Mouse (Mus musculus) liver, embryonic 15.5 days (tissue): ENCODE results near the gene Igfbp4. TPM values are rescaled to one million over a fixed set of nuclear protein-coding genes. Genes with fewer than 3 reads are reported as not detected.

ENCODE experiments used
- ATAC-seq: fragments of 200-750 bp; cut with Nextera tagmentation; 2 replicates; pipeline ENCODE4 v1.8.0; 2017; ENCODE audit warnings: moderate number of reproducible peaks, mild to moderate bottlenecking, moderate library complexity; ENCODE audit not compliant: insufficient read depth
- H3K27ac ChIP-seq: fragments of 300-500 bp; sonication (generic); replicated peaks from 2 replicates; pipeline ENCODE4 v1.5.1; 2015; ENCODE audit warnings: mild to moderate bottlenecking, inconsistent platforms
- H3K27me3 ChIP-seq: fragments of 300-500 bp; sonication (generic); 2 replicates; pipeline ENCODE4 v1.6.1; 2015; ENCODE audit warnings: mild to moderate bottlenecking, inconsistent platforms
- H3K36me3 ChIP-seq: fragments of 300-500 bp; sonication (generic); replicated peaks from 2 replicates; pipeline ENCODE4 v1.6.1; 2015; ENCODE audit warnings: moderate library complexity, mild to moderate bottlenecking, inconsistent platforms
- H3K4me1 ChIP-seq: fragments of 300-500 bp; sonication (generic); replicated peaks from 2 replicates; pipeline ENCODE4 v1.6.1; 2015; ENCODE audit warnings: inconsistent platforms
- H3K4me2 ChIP-seq: fragments of 300-500 bp; sonication (generic); 2 replicates; pipeline ENCODE4 v1.6.1; 2015; ENCODE audit warnings: moderate library complexity, mild to moderate bottlenecking, inconsistent platforms
- H3K4me3 ChIP-seq: fragments of 300-500 bp; sonication (generic); replicated peaks from 2 replicates; pipeline ENCODE4 v1.5.1; 2015; ENCODE audit warnings: mild to moderate bottlenecking, inconsistent platforms
- H3K9ac ChIP-seq: fragments of 300-500 bp; sonication (generic); 2 replicates; pipeline ENCODE4 v1.6.1; 2015; ENCODE audit warnings: moderate library complexity, mild to moderate bottlenecking, inconsistent platforms
- H3K9me3 ChIP-seq: fragments of 300-500 bp; sonication (generic); replicated peaks from 2 replicates; pipeline ENCODE4 v1.6.1; 2016; ENCODE audit warnings: inconsistent platforms
- WGBS: fragments of 180-500 bp; shearing (Covaris S2); methylation state at CpG from one replicate; pipeline ENCODE4 v1.1.7; 2015; ENCODE audit warnings: mixed read lengths; ENCODE audit not compliant: insufficient replicate concordance; 5-methylcytosine and 5-hydroxymethylcytosine counted together
- polyA plus RNA-seq: library from polyadenylated mRNA; unstranded; fragments of >200 nt; fragmentation: Nextera tagmentation; extraction: Ambion mirVana; gene quantifications from 2 replicates; pipeline ENCODE4 v1.2.1, GENCODE M21; 2015

The Igfbp4 gene
- polyA plus RNA-seq, 1 experiment from 2014 or later = 249 TPM

DNA sequence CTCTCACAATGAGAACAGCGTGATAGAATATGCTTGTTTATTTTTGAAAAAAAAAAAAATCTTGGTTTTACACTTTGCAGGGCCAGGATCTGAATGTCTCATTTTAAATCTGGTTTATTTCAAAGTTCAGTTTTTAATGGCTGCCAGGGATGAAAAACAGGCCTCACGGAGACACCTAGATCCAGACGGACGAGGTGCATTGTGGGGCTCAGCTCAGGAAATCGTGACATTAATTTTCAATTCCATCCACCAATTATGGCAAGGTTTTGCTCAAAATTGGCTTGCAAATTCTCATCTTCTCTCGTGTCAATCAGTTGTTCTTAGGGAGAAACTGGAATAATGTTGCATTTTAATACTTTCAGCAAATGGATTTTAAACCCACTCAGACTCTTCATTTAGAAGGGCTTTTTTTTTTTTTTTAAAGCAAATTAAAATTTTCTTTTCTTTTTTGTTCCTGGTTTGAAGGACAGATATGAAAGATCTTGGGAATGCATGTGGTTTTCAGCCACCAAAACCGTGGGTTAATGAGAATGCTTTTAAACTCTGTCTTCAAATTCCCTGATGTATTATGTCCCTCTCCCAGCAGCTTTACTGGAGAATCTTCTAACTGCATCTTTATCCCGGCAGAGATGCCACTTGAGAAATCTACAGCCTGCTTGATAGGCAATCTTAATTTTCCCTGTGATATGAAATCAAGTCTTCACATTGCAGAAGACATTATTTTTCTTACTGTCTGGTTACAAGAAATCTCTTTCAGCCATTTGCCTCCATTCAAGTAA is 56.1 kb downstream of the Igfbp4 start:
- H3K4me1 ChIP-seq = no peaks in the 10 kb centered on the region; the same call in 1 of the 2 replicates
- H3K4me3 ChIP-seq = no peak overlapping the region
- no peak overlapping the region for H3K27ac ChIP-seq
- ATAC-seq = no peak
- no peaks in the 10 kb centered on the region for H3K9me3 ChIP-seq
- H3K27me3 ChIP-seq = 0 out of 2 replicates have a peak, but pooled peaks cover 3% of the 10 kb centered on the region
- H3K36me3 ChIP-seq = no peaks in the 10 kb centered on the region
- 66% methylated on average over 8 of the region's 8 CpGs for WGBS
- no peak overlapping the region for H3K4me2 ChIP-seq
- no peak overlapping the region for H3K9ac ChIP-seq

DNA sequence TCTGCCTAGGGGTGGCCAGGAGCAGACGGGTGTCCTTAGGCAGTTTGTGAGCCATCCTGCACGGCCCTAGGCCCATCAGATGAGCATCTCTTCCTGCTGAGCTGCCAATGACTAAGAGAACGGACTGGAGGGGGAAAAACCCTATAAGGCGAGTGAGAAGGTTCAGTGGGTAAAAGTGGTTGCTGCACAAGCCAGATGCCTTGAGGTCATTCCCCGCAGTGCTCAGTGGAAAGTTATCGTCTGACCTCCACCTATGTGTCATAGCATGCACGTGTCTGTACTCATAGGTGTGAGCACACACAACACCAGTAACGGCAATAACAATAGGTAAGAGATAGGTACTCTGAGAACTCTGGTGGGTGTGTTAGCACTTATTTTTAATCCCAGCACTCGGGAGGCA is 57.9 kb downstream of the Igfbp4 start:
- no peak overlapping the region for H3K4me2 ChIP-seq
- H3K9ac ChIP-seq = no peak overlapping the region
- no peaks in the 10 kb centered on the region for H3K36me3 ChIP-seq
- H3K27me3 ChIP-seq = 0 out of 2 replicates have a peak, but pooled peaks cover 3% of the 10 kb centered on the region
- no peak overlapping the region for H3K27ac ChIP-seq
- no peaks in the 10 kb centered on the region for H3K9me3 ChIP-seq
- 55% methylated on average over 9 of the region's 9 CpGs for WGBS
- H3K4me3 ChIP-seq = no peak overlapping the region
- H3K4me1 ChIP-seq = no peaks in the 10 kb centered on the region; the same call in 1 of the 2 replicates
- ATAC-seq = no peak

DNA sequence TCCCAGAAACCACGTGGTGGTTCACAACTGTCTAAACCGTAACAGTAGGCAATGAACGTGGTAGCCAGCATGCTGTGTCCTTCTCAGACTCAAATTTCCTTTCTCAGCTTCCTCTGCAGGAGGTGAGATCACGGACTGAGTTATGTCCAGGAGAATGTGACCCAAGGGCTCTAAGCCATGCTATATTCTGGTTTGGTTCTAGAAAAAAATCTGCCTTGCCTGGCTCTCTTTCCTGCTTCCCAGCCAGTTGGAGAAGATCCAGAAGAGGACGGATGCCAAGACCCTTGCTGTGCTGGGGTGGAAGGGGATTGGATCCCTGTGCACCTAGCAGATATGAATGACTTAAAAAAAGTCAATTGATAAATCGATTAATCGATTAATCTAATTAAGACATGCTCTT is 58.5 kb downstream of the Igfbp4 start:
- no peaks in the 10 kb centered on the region; the same call in 1 of the 2 replicates for H3K4me1 ChIP-seq
- 0 out of 2 replicates have a peak, but pooled peaks cover 3% of the 10 kb centered on the region for H3K27me3 ChIP-seq
- no peak overlapping the region for H3K4me3 ChIP-seq
- H3K4me2 ChIP-seq = no peak overlapping the region
- H3K36me3 ChIP-seq = no peaks in the 10 kb centered on the region
- H3K9ac ChIP-seq = no peak overlapping the region
- no peak overlapping the region for H3K27ac ChIP-seq
- H3K9me3 ChIP-seq = no peaks in the 10 kb centered on the region
- ATAC-seq = no peak
- WGBS = 56% methylated on average over 7 of the region's 7 CpGs

DNA sequence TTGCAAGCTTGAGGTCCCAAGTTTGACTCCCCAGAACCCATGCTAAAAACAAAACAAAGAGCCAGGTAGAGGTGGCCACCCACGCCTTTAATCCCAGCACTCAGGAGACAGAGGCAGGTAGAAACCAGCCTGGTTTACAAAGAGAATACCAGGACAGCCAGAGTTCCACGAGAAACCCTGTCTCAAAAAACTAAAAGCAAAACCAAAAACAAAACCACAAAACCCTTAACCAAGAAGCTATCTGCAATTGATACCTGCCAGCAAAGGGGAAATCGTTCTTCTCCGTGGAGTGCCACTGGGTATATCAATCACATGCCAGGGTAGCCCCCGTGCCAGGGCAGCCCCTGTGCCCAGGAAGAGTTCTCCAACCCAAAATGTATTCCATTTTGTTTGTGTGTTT is 59.2 kb downstream of the Igfbp4 start:
- WGBS = 26% methylated on average over 5 of the region's 5 CpGs
- no peak for ATAC-seq
- Histone ChIP-seq H3K36me3 (no peaks in the 10 kb centered on the region), H3K9ac (no peak overlapping the region), H3K9me3 (no peaks in the 10 kb centered on the region), H3K4me3 (no peak overlapping the region), H3K27me3 (0 out of 2 replicates have a peak, but pooled peaks cover 3% of the 10 kb centered on the region), H3K27ac (no peak overlapping the region), H3K4me1 (no peaks in the 10 kb centered on the region; the same call in 1 of the 2 replicates), H3K4me2 (no peak overlapping the region)

DNA sequence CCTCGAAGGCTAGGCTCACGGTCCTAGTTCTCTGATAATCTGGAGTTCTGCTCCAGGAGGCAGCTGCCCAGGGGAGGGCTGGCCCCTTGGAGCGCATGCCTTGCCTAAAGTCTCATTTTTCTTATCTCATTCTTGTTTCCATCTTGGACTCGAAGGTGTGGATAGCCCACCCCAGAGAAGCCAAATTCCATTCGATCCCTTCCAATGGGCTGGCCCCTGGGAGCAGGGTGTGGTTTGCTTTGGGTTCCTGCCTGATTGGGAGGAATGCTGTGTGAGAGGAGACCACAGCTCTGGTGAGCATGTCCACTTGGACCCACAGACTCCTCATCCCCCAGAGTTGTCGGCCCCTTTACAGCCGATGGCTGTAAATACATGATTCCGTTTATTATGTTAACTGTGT is 60.6 kb downstream of the Igfbp4 start:
- H3K4me2 ChIP-seq = no peak overlapping the region
- H3K4me1 ChIP-seq = peaks cover 12% of the 10 kb centered on the region
- 0 out of 2 replicates have a peak, but pooled peaks cover 3% of the 10 kb centered on the region for H3K27me3 ChIP-seq
- no peaks in the 10 kb centered on the region for H3K9me3 ChIP-seq
- H3K9ac ChIP-seq = no peak overlapping the region
- no peak overlapping the region for H3K27ac ChIP-seq
- ATAC-seq = no peak
- H3K36me3 ChIP-seq = no peaks in the 10 kb centered on the region
- WGBS = 50% methylated on average over 8 of the region's 8 CpGs
- H3K4me3 ChIP-seq = no peak overlapping the region

DNA sequence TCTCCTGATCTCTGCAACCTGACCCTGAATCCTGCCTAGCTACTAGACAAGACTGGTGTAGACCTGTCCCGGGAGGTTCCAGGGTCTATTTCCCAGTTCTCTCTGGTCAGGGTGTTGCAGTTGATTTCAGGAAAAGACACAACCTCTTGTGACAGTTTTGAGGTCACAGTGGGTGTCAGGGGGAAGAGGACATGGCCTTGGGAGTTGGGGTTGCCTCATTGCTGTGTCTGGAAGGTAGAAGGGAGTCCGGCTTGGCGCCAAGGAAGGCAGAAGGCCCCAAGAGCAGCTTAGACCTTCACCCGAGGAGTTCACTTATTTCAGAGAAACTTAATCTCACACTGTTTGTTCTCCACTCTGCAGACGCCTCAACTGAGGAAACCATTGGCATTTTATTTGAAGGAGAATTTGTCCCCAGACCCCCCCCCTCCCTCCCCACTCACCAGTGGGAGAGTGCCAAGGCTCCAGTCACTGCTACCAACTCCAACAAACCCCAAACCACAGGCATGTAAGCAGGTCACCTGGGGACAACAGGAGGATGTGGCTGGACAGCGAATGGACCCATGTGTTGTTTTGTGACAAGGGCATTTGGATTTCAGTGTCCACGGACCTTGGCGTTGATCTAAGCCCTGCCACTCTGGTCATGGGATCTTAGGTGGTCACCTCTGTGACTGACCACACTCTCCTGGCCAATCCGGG is 61.7 kb downstream of the Igfbp4 start:
- H3K9me3 ChIP-seq = no peaks in the 10 kb centered on the region
- no peak for ATAC-seq
- H3K4me3 ChIP-seq = no peak overlapping the region
- no peaks in the 10 kb centered on the region for H3K36me3 ChIP-seq
- 42% methylated on average over 9 of the region's 9 CpGs for WGBS
- H3K9ac ChIP-seq = no peak overlapping the region
- no peak overlapping the region for H3K27ac ChIP-seq
- H3K4me1 ChIP-seq = peaks cover 12% of the 10 kb centered on the region
- H3K4me2 ChIP-seq = no peak overlapping the region
- 0 out of 2 replicates have a peak, but pooled peaks cover 3% of the 10 kb centered on the region for H3K27me3 ChIP-seq

Other genes starting within 250 kb of the Igfbp4 start
- gene Msl1, start 245.7 kb upstream of the Igfbp4 start, polyA plus RNA-seq = 5.2 and 5.8 TPM in 2 replicates
- gene Casc3, start 236.3 kb upstream of the Igfbp4 start, polyA plus RNA-seq = 14.4 and 16.2 TPM in 2 replicates
- gene Rapgefl1, start 204.5 kb upstream of the Igfbp4 start, polyA plus RNA-seq = 0.24 and 0.28 TPM in 2 replicates
- 1.2 and 1.3 TPM in 2 replicates for gene Wipf2, start 177.6 kb upstream of the Igfbp4 start, polyA plus RNA-seq
- gene Cdc6, start 133.4 kb upstream of the Igfbp4 start, polyA plus RNA-seq = 54.6 and 58.0 TPM in 2 replicates
- 4.4 and 4.5 TPM in 2 replicates for gene Rara, start 113.4 kb upstream of the Igfbp4 start, polyA plus RNA-seq
- not detected in 2 replicates for gene Gjd3, start 58.2 kb upstream of the Igfbp4 start, polyA plus RNA-seq
- gene Top2a, start 17.1 kb upstream of the Igfbp4 start, polyA plus RNA-seq = 182 and 184 TPM in 2 replicates
- gene Tns4, start 48.1 kb downstream of the Igfbp4 start, polyA plus RNA-seq = 0.29 and 0.46 TPM in 2 replicates
- 0.15 and 0.31 TPM in 2 replicates for gene Ccr7, start 113.8 kb downstream of the Igfbp4 start, polyA plus RNA-seq
- 62.2 and 66.5 TPM in 2 replicates for gene Smarce1, start 189.8 kb downstream of the Igfbp4 start, polyA plus RNA-seq
- gene Krt222, start 202.8 kb downstream of the Igfbp4 start, polyA plus RNA-seq = 0.06 and 0.07 TPM in 2 replicates
- gene Krt24, start 244.0 kb downstream of the Igfbp4 start, polyA plus RNA-seq = not detected in 2 replicates